Mouse (Mus musculus): Measurements from ENCODE around the gene Agbl1. TPM values are rescaled to one million over a fixed set of nuclear protein-coding genes. Genes with fewer than 3 reads are reported as not detected.

Agbl1 gene
- polyA plus RNA-seq, 1 experiment from 2014 or later = 0.11 TPM

GRCm38 (mm10) chr7:77114021-77114420 is 884.3 kb downstream of the Agbl1 start:
- Histone ChIP-seq H3K27ac (no peak overlapping the region), H3K4me1 (no peaks in the 10 kb centered on the region), H3K4me2 (replicated peaks) (no peak overlapping the region), H3K36me3 (no peaks in the 10 kb centered on the region), H3K4me3 (no peak overlapping the region), H3K27me3 (no peaks in the 10 kb centered on the region), H3K9ac (no peak overlapping the region), H3K9me3 (no peaks in the 10 kb centered on the region)
- 92% methylated on average over 1 of the region's 1 CpGs for WGBS
- no peak for ATAC-seq (ENCODE audit: low FRiP score, low read depth)

- H3K4me3 ChIP-seq = no peak overlapping the region
- H3K4me1 ChIP-seq = 0 out of 2 replicates have a peak, but pooled peaks cover 2% of the 10 kb centered on the region
- H3K4me2 ChIP-seq (replicated peaks) = no peak overlapping the region
- H3K36me3 ChIP-seq = no peaks in the 10 kb centered on the region
- H3K9ac ChIP-seq = no peak overlapping the region
- no peaks in the 10 kb centered on the region for H3K9me3 ChIP-seq
- no peaks in the 10 kb centered on the region for H3K27me3 ChIP-seq
- H3K27ac ChIP-seq = no peak overlapping the region
- WGBS = 41% methylated on average over 1 of the region's 1 CpGs
- no peak for ATAC-seq (ENCODE audit: low FRiP score, low read depth)
These were observed 899.4 kb downstream of the Agbl1 start for GRCm38 (mm10) chr7:77129045-77129444.

- H3K27me3 ChIP-seq = no peaks in the 10 kb centered on the region
- 0 out of 2 replicates have a peak, but pooled peaks cover 2% of the 10 kb centered on the region for H3K4me1 ChIP-seq
- no peaks in the 10 kb centered on the region for H3K9me3 ChIP-seq
- ATAC-seq (ENCODE audit: low FRiP score, low read depth) = no peak
- H3K36me3 ChIP-seq = no peaks in the 10 kb centered on the region
- H3K4me2 ChIP-seq (replicated peaks) = no peak overlapping the region
- H3K9ac ChIP-seq = no peak overlapping the region
- no peak overlapping the region for H3K27ac ChIP-seq
- H3K4me3 ChIP-seq = no peak overlapping the region
- WGBS = 26% methylated on average over 7 of the region's 7 CpGs
These were observed 902.3 kb downstream of the Agbl1 start for GRCm38 (mm10) chr7:77131950-77132349.

GRCm38 (mm10) chr7:77132615-77133420 is 903.1 kb downstream of the Agbl1 start:
- no peak for ATAC-seq (ENCODE audit: low FRiP score, low read depth)
- 0 out of 2 replicates have a peak, but pooled peaks cover 2% of the 10 kb centered on the region for H3K4me1 ChIP-seq
- no peak overlapping the region for H3K27ac ChIP-seq
- H3K4me3 ChIP-seq = no peak overlapping the region
- 63% methylated on average over 15 of the region's 15 CpGs for WGBS
- H3K9ac ChIP-seq = no peak overlapping the region
- H3K9me3 ChIP-seq = no peaks in the 10 kb centered on the region
- H3K27me3 ChIP-seq = no peaks in the 10 kb centered on the region
- H3K4me2 ChIP-seq (replicated peaks) = no peak overlapping the region
- H3K36me3 ChIP-seq = no peaks in the 10 kb centered on the region

- Histone ChIP-seq H3K4me3 (no peak overlapping the region), H3K36me3 (no peaks in the 10 kb centered on the region), H3K27me3 (no peaks in the 10 kb centered on the region), H3K9ac (no peak overlapping the region), H3K9me3 (no peaks in the 10 kb centered on the region), H3K4me1 (0 out of 2 replicates have a peak, but pooled peaks cover 2% of the 10 kb centered on the region), H3K4me2 (replicated peaks) (no peak overlapping the region), H3K27ac (no peak overlapping the region)
- 92% methylated on average over 2 of the region's 2 CpGs for WGBS
- no peak for ATAC-seq (ENCODE audit: low FRiP score, low read depth)
These were observed 905.2 kb downstream of the Agbl1 start for GRCm38 (mm10) chr7:77134860-77135259.

- Histone ChIP-seq H3K36me3 (no peaks in the 10 kb centered on the region), H3K9ac (no peak overlapping the region), H3K4me1 (no peaks in the 10 kb centered on the region), H3K27me3 (no peaks in the 10 kb centered on the region), H3K4me2 (replicated peaks) (no peak overlapping the region), H3K9me3 (no peaks in the 10 kb centered on the region), H3K4me3 (no peak overlapping the region), H3K27ac (no peak overlapping the region)
- no peak for ATAC-seq (ENCODE audit: low FRiP score, low read depth)
These were observed 909.0 kb downstream of the Agbl1 start for GRCm38 (mm10) chr7:77138707-77139106.

- Histone ChIP-seq H3K9ac (no peak overlapping the region), H3K4me3 (no peak overlapping the region), H3K27me3 (no peaks in the 10 kb centered on the region), H3K4me2 (replicated peaks) (no peak overlapping the region), H3K4me1 (no peaks in the 10 kb centered on the region; the same call in 1 of the 2 replicates), H3K27ac (no peak overlapping the region), H3K9me3 (no peaks in the 10 kb centered on the region), H3K36me3 (no peaks in the 10 kb centered on the region)
- 65% methylated on average over 3 of the region's 3 CpGs for WGBS
- ATAC-seq (ENCODE audit: low FRiP score, low read depth) = no peak
These were observed 917.8 kb downstream of the Agbl1 start for GRCm38 (mm10) chr7:77147527-77147926.

- WGBS = 65% methylated on average over 4 of the region's 4 CpGs
- Histone ChIP-seq H3K9me3 (no peaks in the 10 kb centered on the region), H3K36me3 (no peaks in the 10 kb centered on the region), H3K4me1 (no peaks in the 10 kb centered on the region; the same call in 1 of the 2 replicates), H3K27ac (no peak overlapping the region), H3K9ac (no peak overlapping the region), H3K4me2 (replicated peaks) (no peak overlapping the region), H3K4me3 (no peak overlapping the region), H3K27me3 (no peaks in the 10 kb centered on the region)
- ATAC-seq (ENCODE audit: low FRiP score, low read depth) = no peak
These were observed 919.1 kb downstream of the Agbl1 start for GRCm38 (mm10) chr7:77148820-77149219.

- Histone ChIP-seq H3K36me3 (no peaks in the 10 kb centered on the region), H3K27me3 (no peaks in the 10 kb centered on the region), H3K4me2 (replicated peaks) (no peak overlapping the region), H3K9me3 (no peaks in the 10 kb centered on the region), H3K4me3 (no peak overlapping the region), H3K9ac (no peak overlapping the region), H3K4me1 (no peaks in the 10 kb centered on the region; the same call in 1 of the 2 replicates), H3K27ac (no peak overlapping the region)
- WGBS = 80% methylated on average over 2 of the region's 2 CpGs
- no peak for ATAC-seq (ENCODE audit: low FRiP score, low read depth)
These were observed 920.2 kb downstream of the Agbl1 start for GRCm38 (mm10) chr7:77149846-77150245.

- Histone ChIP-seq H3K36me3 (no peaks in the 10 kb centered on the region), H3K9me3 (no peaks in the 10 kb centered on the region), H3K27ac (no peak overlapping the region), H3K4me3 (no peak overlapping the region), H3K4me2 (replicated peaks) (no peak overlapping the region), H3K27me3 (no peaks in the 10 kb centered on the region), H3K4me1 (no peaks in the 10 kb centered on the region; the same call in 1 of the 2 replicates), H3K9ac (no peak overlapping the region)
- 33% methylated on average over 3 of the region's 3 CpGs for WGBS
- ATAC-seq (ENCODE audit: low FRiP score, low read depth) = peak; percentile 36; the same call in 1 of the 2 replicates
These were observed 922.7 kb downstream of the Agbl1 start for GRCm38 (mm10) chr7:77152393-77152792.

- no peak for ATAC-seq (ENCODE audit: low FRiP score, low read depth)
- WGBS = 64% methylated on average over 1 of the region's 1 CpGs
- Histone ChIP-seq H3K4me3 (no peak overlapping the region), H3K27me3 (no peaks in the 10 kb centered on the region), H3K27ac (no peak overlapping the region), H3K4me1 (no peaks in the 10 kb centered on the region; the same call in 1 of the 2 replicates), H3K36me3 (no peaks in the 10 kb centered on the region), H3K4me2 (replicated peaks) (no peak overlapping the region), H3K9me3 (no peaks in the 10 kb centered on the region), H3K9ac (no peak overlapping the region)
These were observed 923.2 kb downstream of the Agbl1 start for GRCm38 (mm10) chr7:77152909-77153308.

- ATAC-seq (ENCODE audit: low FRiP score, low read depth) = no peak
- Histone ChIP-seq H3K9me3 (no peaks in the 10 kb centered on the region), H3K27ac (no peak overlapping the region), H3K36me3 (no peaks in the 10 kb centered on the region), H3K4me2 (replicated peaks) (no peak overlapping the region), H3K9ac (no peak overlapping the region), H3K4me1 (no peaks in the 10 kb centered on the region), H3K4me3 (no peak overlapping the region), H3K27me3 (no peaks in the 10 kb centered on the region)
- WGBS = 85% methylated on average over 1 of the region's 1 CpGs
These were observed 935.2 kb downstream of the Agbl1 start for GRCm38 (mm10) chr7:77164921-77165320.

Measured in limb, embryonic 13.5 days (tissue).